Mouse (Mus musculus): ENCODE data around the gene 1700001P01Rik. TPM values are rescaled to one million over a fixed set of nuclear protein-coding genes. Genes with fewer than 3 reads are reported as not detected.
"Not testable (repeated sequence)": the region's sequence is repeated elsewhere in the genome, so short reads cannot be mapped to it uniquely, and the experiment has no call there.

The 1700001P01Rik gene
- polyA plus RNA-seq, 1 experiment from 2014 or later, result 0.68 TPM

DNA sequence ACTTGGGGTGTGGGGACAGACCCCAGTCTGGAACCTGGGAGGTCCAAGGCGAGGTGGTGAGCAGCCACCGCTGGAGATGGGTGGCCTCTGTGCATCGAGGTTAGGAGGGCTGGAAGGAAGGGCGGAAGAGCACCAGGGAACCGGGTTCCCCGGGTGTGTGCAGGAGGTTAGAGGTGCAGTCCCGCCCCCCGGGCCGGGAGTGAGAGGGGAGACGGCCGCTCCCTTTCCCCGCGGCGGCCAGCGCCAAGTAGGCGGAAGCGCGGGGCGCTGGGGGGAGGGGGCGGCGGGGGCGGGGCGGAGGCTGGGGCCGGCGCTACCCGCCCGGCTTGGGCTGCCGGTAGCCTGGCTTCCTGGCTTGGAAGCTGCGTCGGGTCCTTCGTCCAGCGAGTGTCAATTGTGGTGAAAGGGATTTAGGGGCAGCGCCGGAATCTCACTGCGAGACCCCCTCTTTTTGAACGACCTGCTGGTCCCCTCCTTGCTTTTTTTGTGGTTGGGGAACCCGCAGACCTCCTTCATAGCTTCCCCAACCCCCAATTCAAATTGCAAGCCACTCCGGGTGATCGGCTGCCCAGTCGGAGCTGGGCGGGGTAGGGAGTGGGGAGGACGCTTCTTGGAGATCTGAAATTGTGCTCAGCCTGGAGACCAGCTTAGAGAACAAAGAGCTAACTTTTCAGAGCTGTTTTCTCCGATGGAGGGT, 24.4 kb upstream of the 1700001P01Rik start:
- under 1% methylated on average over 27 of the region's 43 CpGs for WGBS
- peak overlapping the region; percentile 98 for H3K27ac ChIP-seq
- H3K4me2 ChIP-seq, result peak overlapping the region; percentile 87
- H3K4me3 ChIP-seq, result peak overlapping the region; percentile 91
- no peaks in the 10 kb centered on the region for H3K9me3 ChIP-seq
- H3K36me3 ChIP-seq, result no peaks in the 10 kb centered on the region
- H3K27me3 ChIP-seq, result no peaks in the 10 kb centered on the region
- ATAC-seq (ENCODE audit: low FRiP score), result peak; percentile 63
- peak overlapping the region; percentile 95 for H3K9ac ChIP-seq
- H3K4me1 ChIP-seq (replicated peaks), result peaks cover 44% of the 10 kb centered on the region

DNA sequence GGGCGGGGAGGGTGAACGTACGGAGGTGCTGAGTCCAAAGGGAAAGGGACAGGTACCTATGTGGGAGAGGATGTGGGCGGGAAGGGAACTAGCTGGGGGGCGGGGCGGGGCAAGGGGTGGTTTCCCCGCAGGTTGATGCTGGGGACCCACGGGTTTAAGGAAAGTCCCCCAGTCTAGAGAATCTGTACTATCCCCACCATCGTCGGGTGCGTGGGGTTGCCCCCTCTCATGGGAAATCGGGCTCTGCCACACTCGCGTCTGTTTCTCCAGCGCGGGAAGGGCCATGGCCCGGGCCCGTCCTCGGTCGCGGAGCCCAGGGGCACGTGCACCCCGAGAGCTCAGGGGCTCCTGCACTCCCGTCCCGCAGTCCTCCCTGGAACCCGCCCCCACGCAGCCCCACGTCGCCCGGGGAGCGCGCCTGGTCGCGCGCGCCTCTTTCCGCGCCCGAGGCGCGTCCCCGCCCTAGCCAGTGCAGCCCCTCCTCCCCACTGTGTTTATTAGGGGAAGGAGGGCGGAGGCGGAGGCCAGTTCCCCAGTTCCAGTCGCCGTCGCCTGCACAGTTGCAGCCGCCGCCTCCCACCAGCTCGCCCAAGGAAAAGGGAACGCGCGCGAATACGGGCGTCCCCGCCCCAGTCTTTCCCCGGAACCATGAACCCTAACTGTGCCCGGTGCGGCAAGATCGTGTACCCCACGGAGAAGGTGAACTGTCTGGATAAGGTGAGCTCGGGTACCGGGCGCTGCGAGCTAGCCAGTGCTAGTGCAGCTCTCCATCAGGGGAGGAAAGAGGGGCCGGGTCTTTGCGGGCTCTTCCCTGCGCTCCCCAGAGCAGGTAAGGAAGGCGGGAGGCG, 23.7 kb upstream of the 1700001P01Rik start:
- H3K4me3 ChIP-seq, result peak overlapping the region; percentile 91
- peak overlapping the region; percentile 98 for H3K27ac ChIP-seq
- peaks cover 36% of the 10 kb centered on the region for H3K4me1 ChIP-seq (replicated peaks)
- peak overlapping the region; percentile 95 for H3K9ac ChIP-seq
- under 1% methylated on average over 65 of the region's 71 CpGs for WGBS
- no peaks in the 10 kb centered on the region for H3K36me3 ChIP-seq
- ATAC-seq (ENCODE audit: low FRiP score), result peak; percentile 87
- H3K9me3 ChIP-seq, result no peaks in the 10 kb centered on the region
- peak overlapping the region; percentile 87 for H3K4me2 ChIP-seq
- no peaks in the 10 kb centered on the region for H3K27me3 ChIP-seq

DNA sequence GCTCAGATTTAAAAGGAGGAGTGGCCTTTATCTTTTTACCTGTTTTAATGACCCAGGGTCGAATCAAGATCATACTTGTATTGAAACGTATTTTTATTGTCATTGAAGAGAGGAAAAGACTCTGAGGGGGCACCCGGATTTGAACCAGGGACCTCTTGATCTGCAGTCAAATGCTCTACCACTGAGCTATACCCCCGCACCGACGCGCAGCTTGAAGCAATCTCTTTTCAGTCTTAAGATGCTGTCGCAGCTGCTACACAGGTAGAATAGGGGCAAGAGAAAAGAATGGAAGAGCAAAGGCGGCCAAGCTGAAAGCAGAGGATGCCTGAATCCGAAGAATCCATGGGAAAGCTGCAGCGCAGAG, 23.0 kb upstream of the 1700001P01Rik start, which contains the start of gene Lasp1:
Gene Lasp1 (plus strand): TSS at position 219 of the 364 bp plus-strand sequence.
- Histone ChIP-seq H3K4me2 (peak within 1 kb of the TSS; percentile 87), H3K27ac (peak within 1 kb of the TSS; percentile 98), H3K9ac (peak within 1 kb of the TSS; percentile 95), H3K36me3 (no peaks in the 10 kb centered on the region), H3K27me3 (no peaks in the 10 kb centered on the region), H3K4me1 (replicated peaks) (peaks cover 30% of the 10 kb centered on the region), H3K9me3 (no peaks in the 10 kb centered on the region), H3K4me3 (peak within 1 kb of the TSS; percentile 91)
- ATAC-seq (ENCODE audit: low FRiP score), result peak; percentile 65
- 1% methylated on average over 11 of the region's 11 CpGs for WGBS

DNA sequence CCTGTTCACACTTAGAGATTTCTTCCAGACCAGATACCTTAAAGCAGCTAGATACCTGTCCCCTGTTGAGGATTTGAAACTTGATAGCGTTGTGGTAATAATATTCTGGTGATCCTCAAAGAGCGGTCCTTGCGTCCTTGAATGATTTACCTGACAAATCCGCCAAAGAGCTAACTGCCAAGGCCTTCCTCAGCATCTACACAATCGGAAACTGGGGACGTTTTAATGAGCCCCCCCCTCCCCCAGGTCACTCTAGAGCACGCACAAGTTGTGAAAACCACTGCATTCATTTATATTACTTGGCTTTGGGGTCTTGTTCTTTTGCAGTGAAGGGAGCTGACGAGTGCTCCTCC, 22.3 kb upstream of the 1700001P01Rik start:
- Histone ChIP-seq H3K27me3 (no peaks in the 10 kb centered on the region), H3K27ac (peak overlapping the region; percentile 98; the same call in 1 of the 2 replicates)
- 34% methylated on average over 8 of the region's 8 CpGs for WGBS

DNA sequence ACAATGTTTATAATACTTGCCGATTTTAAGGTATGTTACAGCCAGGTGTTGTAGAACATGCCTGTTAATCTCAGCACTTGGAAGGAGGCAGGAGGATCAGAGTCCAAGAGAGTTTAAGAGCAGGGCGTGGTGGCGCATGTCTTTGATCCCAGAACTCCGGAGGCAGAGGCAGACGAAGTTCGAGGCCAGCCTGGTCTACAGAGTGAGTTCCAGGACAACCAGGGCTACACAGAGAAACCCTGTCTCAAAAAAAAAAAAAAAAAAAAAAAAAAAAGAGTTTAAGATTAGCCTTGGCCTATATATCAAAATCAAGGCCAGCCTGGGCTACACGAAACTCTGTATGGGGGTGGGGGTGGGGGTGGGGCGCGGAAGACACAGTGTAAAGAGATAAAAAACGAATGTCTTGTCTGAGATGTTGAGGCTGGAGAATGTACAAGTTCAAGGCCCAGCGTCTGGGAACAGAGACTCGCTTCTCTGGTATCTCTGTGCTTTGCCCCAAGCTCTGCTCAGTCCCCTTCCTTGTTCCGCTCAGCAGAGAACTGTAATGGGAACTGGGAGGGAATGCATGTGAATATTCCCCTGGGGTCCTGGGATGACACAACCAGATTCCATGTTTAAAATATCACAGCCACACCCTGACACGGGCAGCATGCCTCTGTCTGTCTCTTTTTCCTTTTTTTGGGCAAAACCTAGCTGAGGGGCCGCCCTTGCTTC, 21.8 kb upstream of the 1700001P01Rik start:
- Histone ChIP-seq H3K36me3 (no peaks in the 10 kb centered on the region), H3K4me2 (no peak overlapping the region; the same call in 1 of the 2 replicates), H3K27ac (peak overlapping the region; percentile 98; the same call in 1 of the 2 replicates), H3K4me3 (no peak overlapping the region), H3K4me1 (replicated peaks) (peaks cover 24% of the 10 kb centered on the region), H3K9me3 (no peaks in the 10 kb centered on the region), H3K9ac (no peak overlapping the region), H3K27me3 (no peaks in the 10 kb centered on the region)
- 63% methylated on average over 15 of the region's 15 CpGs for WGBS
- no peak for ATAC-seq (ENCODE audit: low FRiP score)

More for the DNA sequence above, 22.3 kb upstream of the 1700001P01Rik start:
- peak overlapping the region; percentile 91 for H3K4me3 ChIP-seq
- peaks cover 27% of the 10 kb centered on the region for H3K4me1 ChIP-seq (replicated peaks)
- peak overlapping the region; percentile 87 for H3K4me2 ChIP-seq
- no peak for ATAC-seq (ENCODE audit: low FRiP score)
- H3K9ac ChIP-seq, result no peak overlapping the region
- H3K9me3 ChIP-seq, result no peaks in the 10 kb centered on the region
- H3K36me3 ChIP-seq, result no peaks in the 10 kb centered on the region

DNA sequence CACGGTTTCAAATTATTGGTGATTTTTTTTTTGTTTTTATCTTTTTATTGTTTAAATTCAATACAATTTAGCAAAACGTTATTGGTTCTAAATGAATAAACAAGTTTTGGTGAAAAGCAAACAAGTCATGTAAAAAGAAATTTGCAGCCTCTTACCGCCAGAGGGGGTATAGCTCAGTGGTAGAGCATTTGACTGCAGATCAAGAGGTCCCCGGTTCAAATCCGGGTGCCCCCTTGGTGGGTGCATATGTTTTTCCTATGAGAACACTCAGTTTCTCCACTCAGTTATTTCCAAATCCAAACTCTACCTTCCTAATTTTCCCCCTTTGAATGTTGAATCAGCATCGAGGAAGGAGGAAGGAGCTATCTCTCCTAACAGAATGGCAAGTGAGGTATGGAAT, 21.2 kb upstream of the 1700001P01Rik start:
- 6% methylated on average over 6 of the region's 6 CpGs for WGBS
- Histone ChIP-seq H3K27ac (no peak overlapping the region), H3K27me3 (no peaks in the 10 kb centered on the region), H3K4me3 (no peak overlapping the region), H3K36me3 (no peaks in the 10 kb centered on the region), H3K9me3 (no peaks in the 10 kb centered on the region), H3K4me1 (replicated peaks) (peaks cover 18% of the 10 kb centered on the region), H3K4me2 (no peak overlapping the region), H3K9ac (no peak overlapping the region)
- ATAC-seq (ENCODE audit: low FRiP score), result no peak

DNA sequence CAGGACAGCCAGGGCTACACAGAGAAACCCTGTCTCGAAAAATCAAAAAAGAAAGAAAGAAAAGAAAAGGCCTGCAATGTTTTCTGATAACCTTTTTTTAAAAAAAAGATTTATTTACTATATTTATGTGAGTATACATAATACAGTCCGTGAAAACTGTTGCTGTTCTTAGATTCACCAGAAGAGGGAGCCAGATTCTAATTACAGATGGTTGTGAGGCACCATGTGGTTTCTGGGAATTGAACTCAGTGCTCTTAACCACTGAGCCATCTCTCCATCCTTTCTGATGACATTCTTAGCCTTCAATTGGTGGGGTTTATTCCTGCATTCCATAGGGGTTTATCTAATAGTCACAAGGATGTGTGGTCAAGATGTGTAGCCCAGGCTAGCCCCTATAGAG, 17.4 kb upstream of the 1700001P01Rik start:
- 9% methylated on average over 2 of the region's 2 CpGs for WGBS
- H3K27ac ChIP-seq, result no peak overlapping the region
- H3K4me1 ChIP-seq (replicated peaks), result peaks cover 4% of the 10 kb centered on the region; the same call in 1 of the 2 replicates
- H3K4me3 ChIP-seq, result no peak overlapping the region
- ATAC-seq (ENCODE audit: low FRiP score), result no peak
- no peaks in the 10 kb centered on the region for H3K27me3 ChIP-seq
- H3K36me3 ChIP-seq, result no peaks in the 10 kb centered on the region
- H3K4me2 ChIP-seq, result no peak overlapping the region
- H3K9me3 ChIP-seq, result no peaks in the 10 kb centered on the region
- H3K9ac ChIP-seq, result no peak overlapping the region

DNA sequence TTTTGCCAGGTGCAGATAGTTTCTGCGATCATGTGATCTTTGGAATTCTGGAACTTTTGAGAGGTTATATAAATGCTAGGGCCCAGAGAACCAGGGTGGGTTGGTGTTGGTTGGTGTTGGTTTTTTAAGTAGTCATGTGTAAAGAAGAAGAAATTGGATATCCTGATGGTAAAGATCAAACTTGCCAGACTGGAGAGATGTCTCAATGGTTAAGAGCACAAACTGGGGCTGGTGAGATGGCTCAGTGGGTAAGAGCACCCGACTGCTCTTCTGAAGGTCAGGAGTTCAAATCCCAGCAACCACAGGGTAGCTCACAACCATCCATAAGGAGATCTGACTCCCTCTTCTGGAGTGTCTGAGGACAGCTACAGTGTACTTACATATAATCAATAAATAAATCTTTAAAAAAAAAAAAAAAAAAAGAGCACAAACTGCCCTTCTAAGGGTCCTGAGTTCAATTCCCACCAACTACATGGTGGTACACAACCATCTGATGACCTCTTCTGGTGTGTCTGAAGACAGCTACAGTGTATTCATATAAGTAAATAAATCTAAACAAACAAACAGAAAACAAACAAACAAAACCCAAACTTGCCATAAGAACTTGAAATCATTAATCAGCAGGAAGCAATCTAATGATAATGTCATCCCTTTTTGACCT, 15.2 kb upstream of the 1700001P01Rik start:
- not testable (repeated sequence) for H3K4me1 ChIP-seq (replicated peaks); H3K27me3 ChIP-seq; ATAC-seq (ENCODE audit: low FRiP score); H3K9me3 ChIP-seq; H3K4me2 ChIP-seq; H3K4me3 ChIP-seq; H3K36me3 ChIP-seq; H3K27ac ChIP-seq; H3K9ac ChIP-seq
- 88% methylated on average over 2 of the region's 2 CpGs for WGBS

DNA sequence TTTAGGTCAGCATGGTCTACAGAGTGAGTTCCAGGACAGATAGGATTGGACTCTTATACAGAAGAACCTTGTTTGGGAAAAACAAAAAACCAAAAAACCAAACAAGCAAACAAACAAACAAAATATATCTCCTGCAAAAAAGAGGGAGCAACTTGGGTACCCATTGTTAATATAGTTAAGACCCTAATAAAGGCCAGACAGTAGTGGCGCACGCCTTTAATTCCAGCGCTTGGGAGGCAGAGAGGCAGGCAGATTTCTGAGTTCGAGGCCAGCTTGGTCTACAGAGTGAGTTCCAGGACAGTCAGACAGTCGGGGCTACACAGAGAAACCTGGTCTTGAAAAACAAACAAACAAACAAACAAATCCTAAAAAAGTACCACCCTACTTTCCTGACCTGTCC, 14.0 kb upstream of the 1700001P01Rik start:
- Histone ChIP-seq H3K9ac (no peak overlapping the region), H3K4me2 (no peak overlapping the region), H3K27me3 (no peaks in the 10 kb centered on the region), H3K27ac (no peak overlapping the region), H3K4me1 (replicated peaks) (no peaks in the 10 kb centered on the region), H3K4me3 (no peak overlapping the region), H3K9me3 (no peaks in the 10 kb centered on the region), H3K36me3 (no peaks in the 10 kb centered on the region)
- no peak for ATAC-seq (ENCODE audit: low FRiP score)
- WGBS, result 85% methylated on average over 5 of the region's 5 CpGs

DNA sequence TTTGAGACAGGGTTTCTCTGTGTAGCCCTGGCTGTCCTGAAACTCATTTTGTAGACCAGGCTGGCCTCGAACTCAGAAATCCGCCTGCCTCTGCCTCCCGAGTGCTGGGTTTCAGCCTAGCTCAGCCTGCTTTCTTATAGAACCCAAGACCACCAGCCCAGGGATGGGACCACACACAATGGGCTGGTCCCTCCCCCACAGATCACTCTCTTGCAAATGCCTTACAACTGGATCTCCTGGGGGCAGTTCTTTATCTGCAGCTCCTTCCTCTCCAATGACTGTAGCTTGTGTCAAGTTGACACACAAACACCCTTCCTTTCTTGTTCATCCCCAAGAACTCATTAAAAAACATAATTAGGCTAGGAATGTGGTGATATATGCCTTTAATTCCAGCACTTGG, 12.2 kb upstream of the 1700001P01Rik start:
- no peaks in the 10 kb centered on the region for H3K27me3 ChIP-seq

DNA sequence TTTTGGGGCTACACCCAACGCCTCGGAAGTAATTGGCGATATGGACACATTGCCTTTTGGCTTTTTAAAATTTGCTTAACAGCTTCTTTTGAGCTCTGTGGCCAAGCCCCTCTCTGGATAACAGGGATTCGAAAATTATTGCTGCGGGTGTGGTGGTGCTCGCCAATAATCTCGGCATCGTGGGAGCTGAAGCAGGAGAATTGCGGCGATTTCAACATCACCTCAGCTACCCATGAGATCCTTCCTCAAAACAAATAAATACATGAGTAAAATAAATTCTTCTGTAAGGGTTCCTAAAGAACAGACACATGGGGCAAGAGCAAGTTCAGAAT, 6.8 kb upstream of the 1700001P01Rik start:
- peak; percentile 34; the same call in 1 of the 2 replicates for ATAC-seq (ENCODE audit: low FRiP score)
- under 1% methylated on average over 10 of the region's 10 CpGs for WGBS
- H3K27ac ChIP-seq, result peak overlapping the region; percentile 92
- peak overlapping the region; percentile 85 for H3K4me3 ChIP-seq
- H3K27me3 ChIP-seq, result no peaks in the 10 kb centered on the region
- peaks cover 29% of the 10 kb centered on the region for H3K4me1 ChIP-seq (replicated peaks)
- peak overlapping the region; percentile 87 for H3K4me2 ChIP-seq
- peaks cover 33% of the 10 kb centered on the region for H3K36me3 ChIP-seq
- H3K9me3 ChIP-seq, result no peaks in the 10 kb centered on the region
- peak overlapping the region; percentile 77 for H3K9ac ChIP-seq

More for the DNA sequence above, 12.2 kb upstream of the 1700001P01Rik start:
- Histone ChIP-seq H3K4me1 (replicated peaks) (peaks cover 5% of the 10 kb centered on the region), H3K9ac (no peak overlapping the region), H3K4me3 (no peak overlapping the region), H3K4me2 (no peak overlapping the region), H3K36me3 (no peaks in the 10 kb centered on the region), H3K9me3 (no peaks in the 10 kb centered on the region), H3K27ac (no peak overlapping the region)
- 90% methylated on average over 3 of the region's 3 CpGs for WGBS
- no peak for ATAC-seq (ENCODE audit: low FRiP score)
